Mouse (Mus musculus): ENCODE data around the gene Ciz1.
"Not testable (repeated sequence)": the region's sequence is repeated elsewhere in the genome, so short reads cannot be mapped to it uniquely, and the experiment has no call there.

Gene Ciz1

DNA sequence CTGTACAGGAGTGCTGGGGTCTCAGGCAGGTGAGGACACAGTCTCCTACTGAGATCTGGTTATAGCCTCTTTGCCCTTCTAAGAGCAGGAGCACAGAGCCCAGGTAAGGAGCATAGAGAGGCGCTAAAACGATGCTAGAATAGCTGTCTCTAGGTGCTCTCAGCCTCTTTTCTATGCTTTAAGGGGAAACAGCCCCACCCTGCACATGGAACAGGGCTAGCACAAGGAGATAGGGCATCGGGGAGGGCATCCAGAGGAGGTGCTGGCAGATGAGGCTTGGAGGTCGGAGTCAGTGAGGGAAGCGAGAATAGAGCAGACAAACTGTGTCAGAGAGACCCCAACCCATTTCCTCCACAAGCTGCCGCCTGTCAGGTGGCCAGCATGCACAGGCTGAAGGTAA lies 5.1 kb upstream of the Ciz1 start:
- no peak for DNase-seq

DNA sequence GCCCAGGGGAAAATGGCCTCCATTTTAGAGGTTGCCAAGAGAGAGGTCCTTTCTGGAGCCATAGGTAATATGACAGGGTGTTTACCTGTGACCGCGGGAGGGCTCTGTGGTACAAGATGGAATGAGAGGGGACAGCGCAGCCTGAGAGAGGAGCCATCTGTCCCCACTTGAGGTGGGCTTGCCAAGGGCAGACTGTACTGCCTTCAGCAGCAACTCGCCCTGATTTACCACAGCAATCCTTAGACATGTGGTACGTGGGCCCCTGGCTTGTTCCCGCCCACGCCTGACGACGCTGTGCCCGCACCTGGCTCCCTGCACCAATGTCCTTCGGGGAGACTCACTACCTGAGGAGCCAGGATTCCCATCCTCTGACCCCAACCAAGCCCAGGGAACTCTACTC lies 3.8 kb upstream of the Ciz1 start:
- DNase-seq, result no peak

DNA sequence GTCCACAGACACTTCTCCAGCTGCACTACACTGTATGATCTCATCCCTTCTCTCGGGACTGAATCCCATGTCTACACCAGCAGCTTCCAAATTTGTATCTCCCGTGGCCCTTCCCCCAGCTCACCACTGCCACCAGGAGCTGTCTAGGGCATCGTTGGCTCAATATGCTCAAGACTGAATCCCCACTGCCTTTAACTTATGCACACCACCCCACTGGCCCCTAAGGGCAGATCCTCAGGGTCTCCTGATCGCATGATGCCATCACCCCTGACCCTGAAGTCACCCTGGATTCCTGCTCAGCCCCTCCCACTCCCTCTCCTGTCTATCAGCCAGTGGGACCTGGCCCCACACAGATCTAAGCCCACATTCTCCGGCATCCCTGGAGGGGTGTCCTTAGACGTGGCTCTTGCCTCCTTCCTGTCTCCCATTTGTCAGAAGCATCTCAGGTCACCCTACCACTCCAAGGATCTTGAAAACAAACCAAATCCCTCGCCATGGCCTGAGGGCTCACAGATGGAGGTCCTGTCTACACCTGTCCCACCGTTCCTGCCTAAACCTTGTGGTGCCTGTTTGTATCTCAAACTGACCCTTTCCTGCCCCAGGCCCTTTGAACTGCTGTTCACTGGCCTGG lies 2.4 kb upstream of the Ciz1 start:
- no peak for DNase-seq

DNA sequence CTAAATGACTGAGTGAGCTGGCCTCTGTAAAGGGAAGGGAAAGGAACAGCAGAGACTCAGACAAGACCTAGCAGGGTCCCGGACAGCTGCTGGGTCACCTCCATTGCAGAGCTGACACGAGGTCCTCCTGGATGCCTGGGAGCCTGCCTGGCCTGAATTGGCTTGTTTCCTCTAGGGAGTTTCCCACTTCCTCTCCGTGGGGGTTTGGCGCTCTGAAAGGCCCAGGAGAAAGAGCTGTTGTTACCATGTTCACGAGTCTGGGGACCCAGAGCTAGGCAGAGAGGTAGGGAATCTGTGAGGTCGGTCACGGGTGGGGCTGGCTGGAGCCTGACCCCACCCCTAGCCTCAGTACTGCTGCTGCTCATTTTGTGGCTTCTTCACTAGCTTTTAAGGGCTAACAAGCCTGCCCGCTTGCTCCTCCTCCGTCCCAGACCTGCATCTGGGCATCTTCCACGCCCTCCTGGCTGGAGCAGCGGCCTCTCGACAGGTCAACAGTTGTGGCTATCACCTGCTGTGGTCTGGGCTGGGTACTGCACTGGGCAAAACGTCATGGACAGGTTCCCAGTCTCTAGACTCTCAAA lies 1.6 kb upstream of the Ciz1 start:
- DNase-seq, result no peak

DNA sequence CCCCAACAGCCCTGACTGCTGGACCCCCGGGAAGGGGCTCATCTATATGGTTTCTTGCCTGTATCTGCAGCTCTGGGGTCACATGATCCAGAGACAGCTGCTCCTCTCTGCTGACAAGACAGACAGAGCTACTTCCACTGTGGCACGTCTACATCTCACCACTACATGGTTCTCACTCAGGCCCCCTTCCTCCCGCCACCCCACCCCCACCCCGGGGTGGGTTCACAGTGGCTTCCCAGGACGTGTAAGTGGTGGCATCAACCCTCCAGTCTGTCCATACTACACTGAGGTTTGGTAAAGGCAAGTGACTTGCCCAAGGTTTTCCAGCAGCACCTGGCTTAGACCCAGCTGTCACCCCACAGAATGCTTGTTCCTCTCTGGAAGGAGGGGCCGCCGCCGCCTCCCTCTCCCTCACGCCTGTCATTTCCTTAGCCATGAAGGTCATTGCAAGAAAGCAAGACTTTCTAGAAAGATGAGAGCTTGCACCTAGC lies 611 bp upstream of the Ciz1 start:
- no peak for DNase-seq

DNA sequence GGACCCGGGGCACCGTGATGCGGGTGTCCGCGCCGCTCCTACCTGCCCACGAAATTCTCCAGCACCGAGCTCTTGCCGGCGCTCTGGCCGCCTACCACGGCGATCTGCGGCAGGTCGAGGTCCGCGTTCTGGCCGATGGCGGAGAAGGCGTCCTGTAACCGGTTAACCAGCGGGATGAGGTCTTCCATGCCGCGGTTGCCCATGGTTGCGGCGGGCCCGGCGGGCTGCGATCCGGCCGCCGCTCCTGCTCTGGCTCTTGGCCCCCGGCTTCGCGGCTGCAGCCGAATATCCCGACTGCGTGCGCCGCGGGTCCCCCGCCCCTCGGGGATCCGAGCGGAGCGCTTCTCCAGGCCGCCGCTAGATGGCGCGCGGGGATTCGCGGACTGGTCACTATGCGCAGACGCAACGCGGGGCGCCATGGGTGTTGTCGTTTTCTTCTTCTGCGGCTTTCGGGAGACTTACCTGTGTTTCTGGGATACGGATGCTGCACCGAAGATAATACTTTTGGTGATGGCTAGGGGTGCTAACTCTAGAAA lies 948 bp downstream of the Ciz1 start, which contains the start of gene Dnm1:
Dnm1 (minus strand) TSS at position 332 of the 536 bp plus-strand sequence.
- DNase-seq, result peak; percentile 92

DNA sequence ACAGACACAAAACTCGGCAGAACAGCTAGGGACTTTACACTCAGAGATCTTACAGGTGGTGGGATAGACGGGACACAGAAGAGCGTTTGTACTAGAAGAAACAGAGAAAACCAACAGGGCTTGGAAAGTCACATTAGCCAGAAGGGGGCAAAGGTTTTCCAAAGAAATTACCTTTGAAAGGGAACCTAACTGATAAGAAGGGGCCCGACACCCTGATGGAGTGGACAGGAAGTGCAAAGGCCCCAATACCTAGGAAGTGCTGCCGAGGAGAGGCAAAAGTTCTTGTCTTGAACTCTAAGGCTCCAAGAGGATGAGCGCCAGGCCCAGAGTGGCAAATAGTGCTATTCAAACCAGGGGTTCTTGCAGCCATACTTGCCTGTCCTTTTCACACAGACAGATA lies 1.7 kb downstream of the Ciz1 start:
- no peak for DNase-seq

DNA sequence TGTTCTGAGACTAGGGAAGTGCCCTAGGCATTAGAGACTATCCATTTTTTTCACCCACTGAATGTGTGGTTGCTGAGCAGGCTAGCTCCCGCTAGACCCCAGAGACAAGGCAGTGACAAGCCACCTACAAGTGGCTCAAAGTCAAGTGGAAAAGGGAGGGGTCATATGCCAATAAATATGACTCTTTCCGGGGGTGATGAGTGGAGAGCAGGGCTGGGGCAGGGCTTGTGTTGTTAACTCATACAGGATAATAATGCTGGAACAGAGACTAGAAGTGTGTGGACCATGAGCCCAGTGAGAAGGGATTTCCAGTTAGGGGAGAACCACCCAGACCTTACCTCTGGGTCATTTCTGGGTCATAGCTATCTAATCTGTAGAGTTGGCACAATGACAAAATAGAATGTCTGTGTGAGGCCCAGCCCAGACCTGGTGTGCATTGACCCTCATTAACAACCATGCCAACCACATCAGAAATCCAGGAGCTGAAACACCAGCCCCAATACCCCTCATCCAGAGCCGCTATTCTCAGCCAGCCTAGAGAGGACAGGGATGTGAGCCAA lies 2.3 kb downstream of the Ciz1 start:
- DNase-seq, result no peak

DNA sequence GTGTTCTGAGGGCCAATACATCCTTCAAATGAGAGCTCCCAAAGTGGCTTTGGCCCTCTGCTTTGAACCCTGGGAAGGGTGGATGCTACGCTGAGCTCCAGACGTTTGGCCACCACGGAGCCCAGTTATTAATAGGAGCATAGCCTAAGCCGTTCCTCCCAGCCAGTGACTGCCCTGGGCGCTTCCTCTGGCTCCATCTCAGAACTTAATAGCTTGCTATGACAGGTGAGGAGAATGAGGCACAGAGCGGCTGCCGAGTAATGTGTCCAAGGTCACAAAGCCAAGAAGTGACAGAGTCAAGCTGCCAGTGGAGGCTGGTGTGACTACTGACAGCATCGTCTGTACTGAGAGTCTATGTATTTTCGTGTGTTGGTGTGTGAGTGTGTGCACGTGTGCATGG lies 4.1 kb downstream of the Ciz1 start:
- no peak for DNase-seq

DNA sequence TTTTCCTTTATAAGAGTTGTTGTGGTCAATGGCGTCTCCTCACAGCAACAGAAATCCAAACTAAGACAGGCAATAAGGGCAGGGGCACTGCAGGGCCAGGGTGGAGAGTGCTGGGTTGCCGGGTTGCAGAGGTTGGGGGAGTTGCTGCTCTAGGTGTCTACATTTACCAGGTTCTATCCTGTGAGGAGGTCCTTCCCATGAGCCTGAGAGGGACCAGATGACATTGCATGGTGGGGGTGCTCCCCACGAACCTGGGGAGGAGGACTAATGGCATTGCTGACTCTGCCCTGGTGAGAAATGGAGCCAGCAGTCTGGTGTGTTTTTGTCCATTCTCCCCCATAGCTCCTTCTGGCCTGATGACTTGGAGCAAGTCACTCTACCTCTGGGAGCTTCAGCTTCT lies 5.6 kb downstream of the Ciz1 start:
- DNase-seq, result no peak

DNA sequence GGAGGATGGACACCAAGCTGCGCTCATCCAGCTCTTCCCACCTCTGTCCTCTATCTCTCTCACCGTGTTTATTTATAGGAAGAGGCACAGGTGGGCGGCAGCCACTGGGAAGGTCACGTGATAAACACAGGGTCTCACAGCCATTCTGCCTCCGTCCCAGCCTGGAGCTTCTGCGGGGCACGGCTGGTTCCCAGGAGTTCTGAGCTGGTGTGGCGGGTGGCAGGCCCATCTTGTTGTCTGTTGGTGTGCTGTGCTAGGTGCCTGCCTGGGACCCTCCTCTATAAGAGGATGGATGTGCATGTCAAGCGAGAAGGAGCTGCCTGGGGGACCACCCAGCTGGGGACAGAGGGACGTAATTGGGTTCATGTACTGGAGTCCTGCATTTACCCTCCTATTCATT lies 6.3 kb downstream of the Ciz1 start:
- no peak for DNase-seq

DNA sequence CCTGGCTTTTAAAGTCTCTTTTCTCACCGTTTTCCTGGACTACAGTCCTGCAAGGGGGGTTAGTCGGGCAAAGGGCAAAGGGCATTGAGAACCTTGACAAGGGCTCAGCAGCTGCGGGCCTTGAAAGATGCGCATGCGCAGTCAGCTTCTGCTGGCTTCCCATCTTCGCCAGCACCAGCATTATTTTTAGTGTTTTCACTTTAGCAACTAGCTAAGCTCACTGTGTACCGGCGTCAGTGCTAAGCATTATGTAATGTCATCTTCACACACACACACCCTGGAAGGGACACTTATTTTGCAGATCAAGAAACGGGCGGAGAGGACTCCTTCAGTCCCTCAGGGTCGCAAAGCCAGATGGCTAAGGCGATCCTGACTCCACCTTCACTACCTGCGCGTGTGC lies 8.6 kb downstream of the Ciz1 start:
- DNase-seq, result peak; percentile 80

DNA sequence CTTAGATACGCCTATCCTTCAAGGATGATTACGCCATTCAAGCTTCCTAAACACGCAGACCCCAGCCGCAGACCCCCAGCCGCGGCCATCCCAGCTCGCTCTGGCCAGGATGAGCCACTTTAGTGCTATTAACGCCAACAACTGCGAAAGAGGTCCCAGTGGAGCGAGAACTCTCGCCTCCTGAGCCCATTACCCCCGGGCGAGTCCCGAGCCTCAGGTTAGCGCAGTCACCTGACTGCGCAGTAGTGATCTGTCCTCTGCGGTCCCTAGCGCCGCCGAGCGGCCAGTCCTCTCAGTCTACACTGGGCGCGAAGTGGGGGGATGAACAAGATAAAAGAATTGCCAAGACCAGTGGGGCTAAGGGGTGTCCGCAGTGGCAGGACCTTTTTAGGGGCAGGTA lies 9.3 kb downstream of the Ciz1 start:
- DNase-seq, result peak; percentile 89

DNA sequence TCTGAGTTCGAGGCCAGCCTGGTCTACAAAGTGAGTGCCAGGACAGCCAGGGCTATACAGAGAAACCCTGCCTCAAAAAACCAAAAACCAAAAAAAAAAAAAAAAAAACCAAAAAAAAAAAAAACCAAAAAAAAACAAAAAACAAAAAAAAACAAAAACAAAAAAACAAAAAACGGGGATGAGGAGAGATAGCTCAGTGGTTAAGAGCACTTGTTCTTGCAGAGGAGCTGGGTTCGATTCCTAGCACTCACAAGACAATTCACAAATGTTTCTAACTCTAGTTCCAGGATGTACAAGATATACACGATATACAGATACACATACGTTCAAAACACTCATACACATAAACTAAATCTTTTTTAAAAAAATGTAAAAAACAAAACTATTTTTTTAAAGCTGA lies 10.1 kb downstream of the Ciz1 start:
- not testable (repeated sequence) for DNase-seq

DNA sequence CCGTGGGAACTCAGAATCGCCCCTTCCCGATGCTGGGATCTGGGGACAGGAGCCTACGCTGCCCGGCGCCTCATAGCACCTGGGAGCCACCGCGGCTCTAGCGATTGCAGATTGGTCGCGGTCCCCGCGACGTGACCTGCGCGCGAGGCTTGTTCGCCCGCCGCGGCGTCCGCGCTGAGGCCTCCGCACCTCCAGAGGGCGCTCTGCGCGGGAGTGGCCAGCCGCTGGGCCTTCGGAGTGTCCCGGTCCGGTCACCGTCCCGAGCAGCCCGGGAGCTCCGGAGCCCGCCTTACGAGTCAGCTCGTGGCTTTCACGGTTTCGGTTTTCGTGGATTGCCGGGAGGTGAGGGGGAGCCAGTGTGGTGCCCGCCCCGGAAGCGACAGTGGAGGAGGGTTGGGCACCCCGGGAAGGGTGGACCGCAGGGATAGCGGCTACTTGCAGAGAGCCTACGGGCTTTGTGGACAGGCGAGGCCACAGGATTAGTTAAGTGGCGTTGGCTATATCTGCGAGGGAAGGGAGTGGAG lies 10.8 kb downstream of the Ciz1 start:
- DNase-seq, result peak; percentile 93

DNA sequence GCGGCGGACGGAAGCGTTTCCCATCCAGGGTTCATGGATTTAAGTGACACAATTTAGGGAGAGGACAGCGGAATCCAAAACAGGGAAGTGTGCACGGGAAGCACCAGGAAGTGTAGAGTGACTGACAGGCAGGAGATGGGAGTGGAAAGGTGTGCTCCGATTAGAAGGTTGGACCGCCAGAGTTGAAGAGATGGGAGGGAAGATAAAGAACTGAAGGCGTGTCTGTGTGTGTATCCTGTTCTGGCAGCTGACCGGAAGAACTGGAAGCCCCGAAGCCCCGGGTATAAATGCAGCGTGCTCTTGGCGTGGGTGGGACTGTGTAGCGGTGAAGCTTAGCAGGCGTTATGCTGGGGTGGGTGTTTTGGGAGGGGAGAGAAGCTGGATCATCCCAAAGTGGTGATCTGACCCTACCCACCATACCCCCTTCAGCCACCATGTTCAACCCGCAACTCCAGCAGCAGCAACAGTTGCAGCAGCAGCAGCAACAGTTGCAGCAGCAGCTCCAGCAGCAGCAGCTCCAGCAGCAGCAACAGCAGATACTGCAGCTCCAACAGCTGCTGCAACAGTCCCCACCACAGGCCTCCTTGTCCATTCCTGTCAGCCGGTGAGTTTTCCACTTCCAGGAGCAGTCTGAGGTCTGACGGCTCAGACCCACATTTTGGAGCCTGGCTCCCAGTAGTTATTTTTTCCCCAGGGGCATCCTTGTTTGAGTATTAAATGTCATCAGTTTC lies 11.4 kb downstream of the Ciz1 start:
- DNase-seq, result peak; percentile 79

DNA sequence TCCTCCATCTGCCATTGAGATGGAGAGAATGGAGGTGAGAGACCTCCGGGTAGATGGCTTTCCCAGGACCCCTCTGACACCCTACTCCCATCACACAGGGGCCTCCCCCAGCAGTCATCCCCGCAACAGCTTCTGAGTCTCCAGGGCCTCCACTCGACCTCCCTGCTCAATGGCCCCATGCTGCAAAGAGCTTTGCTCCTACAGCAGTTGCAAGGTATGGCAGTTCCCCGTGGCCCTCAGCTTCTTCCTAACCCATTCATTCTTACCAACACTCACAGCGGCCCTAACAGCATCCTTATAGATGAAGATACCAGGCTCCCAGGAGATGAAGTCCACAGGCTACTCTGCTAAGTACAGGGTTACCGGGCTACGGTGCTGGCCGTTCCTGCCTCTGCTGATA lies 12.0 kb downstream of the Ciz1 start:
- no peak for DNase-seq

DNA sequence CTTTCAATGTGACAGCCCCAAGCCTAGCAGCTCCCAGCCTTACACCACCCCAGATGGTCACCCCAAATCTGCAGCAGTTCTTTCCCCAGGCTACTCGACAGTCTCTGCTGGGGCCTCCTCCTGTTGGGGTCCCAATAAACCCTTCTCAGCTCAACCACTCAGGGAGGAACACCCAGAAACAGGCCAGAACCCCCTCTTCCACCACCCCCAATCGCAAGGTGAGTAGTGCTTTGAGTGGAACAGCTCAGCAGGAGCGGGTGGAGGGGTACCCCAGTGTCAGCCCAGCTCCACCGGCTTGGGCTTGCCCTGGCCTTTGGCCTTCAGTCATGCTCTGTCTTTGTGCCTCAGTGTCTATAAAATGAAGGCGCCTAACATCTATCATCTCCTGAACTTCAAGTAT lies 15.2 kb downstream of the Ciz1 start:
- DNase-seq, result no peak

DNA sequence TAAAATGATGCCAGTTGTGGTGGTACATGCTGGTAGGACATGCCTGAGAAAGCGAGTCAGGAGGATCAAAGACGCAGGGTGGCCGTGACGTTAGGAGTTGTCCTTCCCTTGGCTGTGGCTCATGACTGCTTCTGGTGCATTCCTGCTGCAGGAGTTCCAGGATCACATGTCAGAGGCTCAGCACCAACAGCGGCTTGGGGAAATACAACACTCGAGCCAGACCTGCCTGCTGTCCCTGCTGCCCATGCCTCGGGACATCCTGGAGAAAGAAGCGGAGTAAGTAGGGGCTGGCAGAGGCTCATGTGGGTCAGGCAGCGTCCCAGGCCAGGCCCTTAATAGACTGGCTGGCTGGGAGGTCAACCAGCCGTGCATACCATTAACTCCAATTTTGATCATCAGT lies 22.1 kb downstream of the Ciz1 start:
- no peak for DNase-seq

DNA sequence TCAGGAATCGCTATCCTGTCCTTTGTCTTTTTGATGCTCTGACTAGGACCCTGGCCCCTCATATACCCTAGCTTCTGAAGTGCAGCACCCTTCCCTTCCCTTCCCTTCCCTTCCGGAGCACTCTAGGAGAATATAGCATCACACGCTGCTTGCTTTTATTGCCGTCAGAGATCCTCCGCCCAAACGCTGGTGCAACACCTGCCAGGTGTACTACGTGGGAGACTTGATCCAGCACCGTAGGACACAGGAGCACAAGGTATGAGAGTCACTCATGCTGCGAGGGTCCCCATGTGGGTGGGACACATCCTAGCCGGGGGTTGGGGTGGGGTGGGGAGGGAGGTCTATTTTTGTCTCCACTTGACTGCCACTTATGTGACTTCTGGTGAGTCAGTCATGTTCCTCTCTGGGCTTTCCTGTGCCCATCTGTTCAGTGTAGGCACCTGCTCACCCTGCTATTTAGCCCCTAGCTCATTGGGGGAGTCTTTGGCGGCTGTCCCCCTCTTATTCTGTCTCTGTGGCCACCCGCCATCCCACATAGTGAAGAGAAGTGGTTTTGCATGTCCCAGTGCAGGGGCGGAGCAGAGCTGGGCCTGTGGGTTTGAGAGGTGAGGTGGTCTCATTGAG lies 23.3 kb downstream of the Ciz1 start:
- DNase-seq, result no peak

DNA sequence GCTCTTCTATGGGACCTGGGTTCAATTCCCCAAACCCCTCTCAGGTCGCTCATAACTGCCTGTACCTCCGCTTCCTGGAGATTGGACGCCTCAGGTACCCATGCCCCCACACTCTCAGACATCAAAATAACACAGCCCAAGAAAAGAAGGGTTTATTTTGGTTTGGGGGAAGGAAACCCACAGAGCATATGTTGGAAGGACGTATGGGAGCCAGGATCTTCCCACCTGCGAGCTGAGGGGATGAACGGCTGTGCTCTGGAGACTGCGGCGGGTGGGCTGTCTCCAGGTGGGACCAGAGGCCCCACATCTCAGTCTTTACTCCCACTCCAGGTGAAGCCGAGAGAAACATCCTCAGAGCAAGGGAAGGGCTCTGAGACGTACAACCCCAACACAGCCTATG lies 24.8 kb downstream of the Ciz1 start:
- no peak for DNase-seq

DNA sequence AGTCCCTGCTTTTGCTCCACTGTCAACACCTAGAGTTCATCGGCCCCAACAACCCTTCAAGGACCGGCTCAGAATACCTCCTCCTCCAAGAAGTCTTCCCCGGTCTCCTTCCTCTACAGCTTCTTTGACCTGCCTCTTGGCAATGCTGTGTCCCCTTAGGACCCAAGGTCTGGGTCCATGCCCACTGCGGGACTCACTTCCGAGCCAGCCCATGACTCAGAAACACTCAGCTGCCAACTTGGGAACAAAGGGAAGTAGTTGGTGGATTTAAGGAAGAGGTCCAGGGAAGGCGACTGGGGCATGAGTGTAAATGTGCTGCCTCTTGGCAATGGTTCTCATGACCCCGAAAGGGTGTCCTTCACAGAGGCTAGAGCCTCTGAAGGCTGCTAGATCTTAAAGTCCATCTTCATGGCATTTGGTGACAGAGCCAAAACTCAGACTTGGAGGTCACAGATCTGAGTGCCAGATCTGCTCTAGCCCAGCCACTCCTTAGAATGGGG lies 27.9 kb downstream of the Ciz1 start:
- DNase-seq, result no peak

All from lung, postnatal 36 days (tissue).